Mouse (Mus musculus) E14TG2a.4 (cell line): ENCODE measurements around the gene Cetn4.

Source experiments
- CTCF ChIP-seq: conservative IDR thresholded peaks from 2 replicates; pipeline ENCODE4 v1.5.1; 2014; ENCODE audit warnings: low read length
- NANOG ChIP-seq: IDR thresholded peaks from 2 replicates; pipeline ENCODE4 v1.6.1; 2014; ENCODE audit warnings: borderline replicate concordance, low read length, mixed read lengths
- POU5F1 ChIP-seq: IDR thresholded peaks from 2 replicates; pipeline ENCODE4 v1.6.1; 2014; ENCODE audit warnings: low read length, borderline replicate concordance

DNA sequence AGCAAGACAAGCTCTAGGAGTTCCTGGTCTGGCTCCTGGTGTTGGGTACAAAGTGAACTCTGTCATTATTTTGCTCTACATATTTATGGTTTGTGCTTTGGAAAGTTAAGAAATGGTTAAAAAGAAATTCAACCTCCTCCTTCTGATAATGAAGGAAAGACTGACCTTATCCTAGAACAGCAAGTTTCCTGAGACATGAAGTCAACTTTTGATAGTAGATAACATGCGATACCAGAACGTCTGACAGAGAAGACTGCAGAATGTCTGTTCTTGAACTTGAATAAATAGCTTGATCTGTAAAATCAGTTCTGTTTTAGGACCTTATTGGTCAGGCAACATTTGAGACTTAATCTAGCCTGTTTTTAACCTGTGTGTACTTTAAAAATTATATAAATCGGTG lies 14.1 kb upstream of the Cetn4 start:
- no peak for TF ChIP-seq CTCF
- TF ChIP-seq NANOG = no peak
- TF ChIP-seq POU5F1 = no peak
